Mouse (Mus musculus): ENCODE data around the gene Tmem252. TPM values are rescaled to one million over a fixed set of nuclear protein-coding genes. Genes with fewer than 3 reads are reported as not detected.
A peak's percentile ranks its signal among the peaks of the same experiment; 100 is the strongest.

The Tmem252 gene
- not detected in 3 replicates for total RNA-seq (2017)

- ATAC-seq (replicated peaks; ENCODE audit: insufficient number of reproducible peaks, low FRiP score, low TSS enrichment, poor library complexity, severe bottlenecking) = no peak
Measured at GRCm38 (mm10) chr19:24673762-24674161, at the start of gene Tmem252. Gene Tmem252 (plus strand): TSS chr19:24674008.

- no peak for ATAC-seq (replicated peaks; ENCODE audit: insufficient number of reproducible peaks, low FRiP score, low TSS enrichment, poor library complexity, severe bottlenecking)
Measured at GRCm38 (mm10) chr19:24628049-24628448, 45.8 kb upstream of the Tmem252 start.

- ATAC-seq (replicated peaks; ENCODE audit: insufficient number of reproducible peaks, low FRiP score, low TSS enrichment, poor library complexity, severe bottlenecking) = no peak
Measured at GRCm38 (mm10) chr19:24633008-24633407, 40.8 kb upstream of the Tmem252 start.

GRCm38 (mm10) chr19:24634602-24635001 lies 39.2 kb upstream of the Tmem252 start:
- ATAC-seq (replicated peaks; ENCODE audit: insufficient number of reproducible peaks, low FRiP score, low TSS enrichment, poor library complexity, severe bottlenecking) = 0 out of 2 replicates have a peak, but pooled peaks have one; percentile 47

GRCm38 (mm10) chr19:24636616-24637015 lies 37.2 kb upstream of the Tmem252 start:
- ATAC-seq (replicated peaks; ENCODE audit: insufficient number of reproducible peaks, low FRiP score, low TSS enrichment, poor library complexity, severe bottlenecking) = no peak

- ATAC-seq (replicated peaks; ENCODE audit: insufficient number of reproducible peaks, low FRiP score, low TSS enrichment, poor library complexity, severe bottlenecking) = no peak
Measured at GRCm38 (mm10) chr19:24637988-24638387, 35.8 kb upstream of the Tmem252 start.

- ATAC-seq (replicated peaks; ENCODE audit: insufficient number of reproducible peaks, low FRiP score, low TSS enrichment, poor library complexity, severe bottlenecking) = no peak
Measured at GRCm38 (mm10) chr19:24640982-24641381, 32.8 kb upstream of the Tmem252 start.

GRCm38 (mm10) chr19:24644971-24645370 lies 28.8 kb upstream of the Tmem252 start:
- ATAC-seq (replicated peaks; ENCODE audit: insufficient number of reproducible peaks, low FRiP score, low TSS enrichment, poor library complexity, severe bottlenecking) = no peak

- ATAC-seq (replicated peaks; ENCODE audit: insufficient number of reproducible peaks, low FRiP score, low TSS enrichment, poor library complexity, severe bottlenecking) = peak; percentile 50
Measured at GRCm38 (mm10) chr19:24646162-24646829, 27.5 kb upstream of the Tmem252 start.

GRCm38 (mm10) chr19:24648016-24648415 lies 25.8 kb upstream of the Tmem252 start:
- ATAC-seq (replicated peaks; ENCODE audit: insufficient number of reproducible peaks, low FRiP score, low TSS enrichment, poor library complexity, severe bottlenecking) = no peak

- ATAC-seq (replicated peaks; ENCODE audit: insufficient number of reproducible peaks, low FRiP score, low TSS enrichment, poor library complexity, severe bottlenecking) = no peak
Measured at GRCm38 (mm10) chr19:24650428-24650827, 23.4 kb upstream of the Tmem252 start.

GRCm38 (mm10) chr19:24651595-24651994 lies 22.2 kb upstream of the Tmem252 start:
- ATAC-seq (replicated peaks; ENCODE audit: insufficient number of reproducible peaks, low FRiP score, low TSS enrichment, poor library complexity, severe bottlenecking) = no peak

- ATAC-seq (replicated peaks; ENCODE audit: insufficient number of reproducible peaks, low FRiP score, low TSS enrichment, poor library complexity, severe bottlenecking) = no peak
Measured at GRCm38 (mm10) chr19:24652342-24653019, 21.3 kb upstream of the Tmem252 start.

- no peak for ATAC-seq (replicated peaks; ENCODE audit: insufficient number of reproducible peaks, low FRiP score, low TSS enrichment, poor library complexity, severe bottlenecking)
Measured at GRCm38 (mm10) chr19:24653230-24653799, 20.5 kb upstream of the Tmem252 start.

- no peak for ATAC-seq (replicated peaks; ENCODE audit: insufficient number of reproducible peaks, low FRiP score, low TSS enrichment, poor library complexity, severe bottlenecking)
Measured at GRCm38 (mm10) chr19:24656981-24657380, 16.8 kb upstream of the Tmem252 start.

GRCm38 (mm10) chr19:24662346-24662745 lies 11.5 kb upstream of the Tmem252 start:
- ATAC-seq (replicated peaks; ENCODE audit: insufficient number of reproducible peaks, low FRiP score, low TSS enrichment, poor library complexity, severe bottlenecking) = no peak

- ATAC-seq (replicated peaks; ENCODE audit: insufficient number of reproducible peaks, low FRiP score, low TSS enrichment, poor library complexity, severe bottlenecking) = no peak
Measured at GRCm38 (mm10) chr19:24665771-24666170, 8.0 kb upstream of the Tmem252 start.

- no peak for ATAC-seq (replicated peaks; ENCODE audit: insufficient number of reproducible peaks, low FRiP score, low TSS enrichment, poor library complexity, severe bottlenecking)
Measured at GRCm38 (mm10) chr19:24667527-24667926, 6.3 kb upstream of the Tmem252 start.

GRCm38 (mm10) chr19:24671571-24671970 lies 2.2 kb upstream of the Tmem252 start:
- ATAC-seq (replicated peaks; ENCODE audit: insufficient number of reproducible peaks, low FRiP score, low TSS enrichment, poor library complexity, severe bottlenecking) = 0 out of 2 replicates have a peak, but pooled peaks have one; percentile 22
